Mouse (Mus musculus): ENCODE measurements around the gene Adamts17. TPM values are rescaled to one million over a fixed set of nuclear protein-coding genes. Genes with fewer than 3 reads are reported as not detected.

The Adamts17 gene
- polyA plus RNA-seq, 1 experiment from 2014 or later = 1.8 TPM

GRCm38 (mm10) chr7:67012011-67012751, 172.6 kb downstream of the Adamts17 start:
- no peak overlapping the region for H3K9ac ChIP-seq (ENCODE audit: low read length)
- DNase-seq (ENCODE audit: low spot score) (no peak), ATAC-seq (ENCODE audit: insufficient read depth, low FRiP score, low TSS enrichment) (no peak)
- H3K27ac ChIP-seq (ENCODE audit: low read depth, low read length) = no peak overlapping the region
- H3K9me3 ChIP-seq (ENCODE audit: control insufficient read depth, low read length) = no peaks in the 10 kb centered on the region
- H3K4me3 ChIP-seq (ENCODE audit: low read depth, low read length) = no peak overlapping the region
- H3K4me1 ChIP-seq (ENCODE audit: control insufficient read depth, insufficient read depth, low read length) = no peaks in the 10 kb centered on the region
- no peak overlapping the region for H3K4me2 ChIP-seq (ENCODE audit: low read depth)
- 87% methylated on average over 12 of the region's 12 CpGs for WGBS
- H3K36me3 ChIP-seq (ENCODE audit: control insufficient read depth, insufficient read depth, low read length) = no peaks in the 10 kb centered on the region
- no peaks in the 10 kb centered on the region for H3K27me3 ChIP-seq (ENCODE audit: control insufficient read depth, insufficient read depth, low read length)

GRCm38 (mm10) chr7:67013211-67013895, 173.8 kb downstream of the Adamts17 start:
- H3K36me3 ChIP-seq (ENCODE audit: control insufficient read depth, insufficient read depth, low read length) = no peaks in the 10 kb centered on the region
- H3K9me3 ChIP-seq (ENCODE audit: control insufficient read depth, low read length) = no peaks in the 10 kb centered on the region
- H3K4me3 ChIP-seq (ENCODE audit: low read depth, low read length) = no peak overlapping the region
- DNase-seq (ENCODE audit: low spot score) = no peak
- H3K4me2 ChIP-seq (ENCODE audit: low read depth) = no peak overlapping the region
- no peaks in the 10 kb centered on the region for H3K27me3 ChIP-seq (ENCODE audit: control insufficient read depth, insufficient read depth, low read length)
- H3K27ac ChIP-seq (ENCODE audit: low read depth, low read length) = no peak overlapping the region
- 94% methylated on average over 12 of the region's 12 CpGs for WGBS
- no peak for ATAC-seq (ENCODE audit: insufficient read depth, low FRiP score, low TSS enrichment)
- no peak overlapping the region for H3K9ac ChIP-seq (ENCODE audit: low read length)
- H3K4me1 ChIP-seq (ENCODE audit: control insufficient read depth, insufficient read depth, low read length) = no peaks in the 10 kb centered on the region

- Histone ChIP-seq H3K4me2 (ENCODE audit: low read depth) (no peak overlapping the region), H3K36me3 (ENCODE audit: control insufficient read depth, insufficient read depth, low read length) (no peaks in the 10 kb centered on the region), H3K27me3 (ENCODE audit: control insufficient read depth, insufficient read depth, low read length) (no peaks in the 10 kb centered on the region), H3K27ac (ENCODE audit: low read depth, low read length) (no peak overlapping the region), H3K4me1 (ENCODE audit: control insufficient read depth, insufficient read depth, low read length) (no peaks in the 10 kb centered on the region), H3K9me3 (ENCODE audit: control insufficient read depth, low read length) (no peaks in the 10 kb centered on the region), H3K9ac (ENCODE audit: low read length) (no peak overlapping the region), H3K4me3 (ENCODE audit: low read depth, low read length) (no peak overlapping the region)
- 91% methylated on average over 3 of the region's 3 CpGs for WGBS
- no peak for ATAC-seq (ENCODE audit: insufficient read depth, low FRiP score, low TSS enrichment)
- no peak for DNase-seq (ENCODE audit: low spot score)
These were observed 180.4 kb downstream of the Adamts17 start for GRCm38 (mm10) chr7:67019937-67020336.

- no peak for DNase-seq (ENCODE audit: low spot score)
- 73% methylated on average over 20 of the region's 20 CpGs for WGBS
These were observed 186.9 kb downstream of the Adamts17 start for GRCm38 (mm10) chr7:67026114-67027070.

GRCm38 (mm10) chr7:67027216-67027615, 187.7 kb downstream of the Adamts17 start:
- Histone ChIP-seq H3K4me3 (ENCODE audit: low read depth, low read length) (no peak overlapping the region), H3K9me3 (ENCODE audit: control insufficient read depth, low read length) (no peaks in the 10 kb centered on the region), H3K4me1 (ENCODE audit: control insufficient read depth, insufficient read depth, low read length) (no peaks in the 10 kb centered on the region), H3K27ac (ENCODE audit: low read depth, low read length) (no peak overlapping the region), H3K9ac (ENCODE audit: low read length) (no peak overlapping the region), H3K36me3 (ENCODE audit: control insufficient read depth, insufficient read depth, low read length) (no peaks in the 10 kb centered on the region), H3K4me2 (ENCODE audit: low read depth) (no peak overlapping the region), H3K27me3 (ENCODE audit: control insufficient read depth, insufficient read depth, low read length) (no peaks in the 10 kb centered on the region)
- ATAC-seq (ENCODE audit: insufficient read depth, low FRiP score, low TSS enrichment) (no peak), DNase-seq (ENCODE audit: low spot score) (no peak)
- 89% methylated on average over 8 of the region's 8 CpGs for WGBS

More at GRCm38 (mm10) chr7:67026114-67027070, 186.9 kb downstream of the Adamts17 start:
- H3K27me3 ChIP-seq (ENCODE audit: control insufficient read depth, insufficient read depth, low read length) = no peaks in the 10 kb centered on the region
- H3K9me3 ChIP-seq (ENCODE audit: control insufficient read depth, low read length) = no peaks in the 10 kb centered on the region
- no peak overlapping the region for H3K4me3 ChIP-seq (ENCODE audit: low read depth, low read length)
- H3K27ac ChIP-seq (ENCODE audit: low read depth, low read length) = no peak overlapping the region
- no peak for ATAC-seq (ENCODE audit: insufficient read depth, low FRiP score, low TSS enrichment)
- H3K4me1 ChIP-seq (ENCODE audit: control insufficient read depth, insufficient read depth, low read length) = no peaks in the 10 kb centered on the region
- H3K4me2 ChIP-seq (ENCODE audit: low read depth) = no peak overlapping the region
- no peak overlapping the region for H3K9ac ChIP-seq (ENCODE audit: low read length)
- no peaks in the 10 kb centered on the region for H3K36me3 ChIP-seq (ENCODE audit: control insufficient read depth, insufficient read depth, low read length)

- Histone ChIP-seq H3K27me3 (ENCODE audit: control insufficient read depth, insufficient read depth, low read length) (no peaks in the 10 kb centered on the region), H3K36me3 (ENCODE audit: control insufficient read depth, insufficient read depth, low read length) (no peaks in the 10 kb centered on the region), H3K27ac (ENCODE audit: low read depth, low read length) (no peak overlapping the region), H3K4me3 (ENCODE audit: low read depth, low read length) (no peak overlapping the region), H3K4me1 (ENCODE audit: control insufficient read depth, insufficient read depth, low read length) (no peaks in the 10 kb centered on the region), H3K9me3 (ENCODE audit: control insufficient read depth, low read length) (no peaks in the 10 kb centered on the region), H3K9ac (ENCODE audit: low read length) (no peak overlapping the region), H3K4me2 (ENCODE audit: low read depth) (no peak overlapping the region)
- DNase-seq (ENCODE audit: low spot score) (no peak), ATAC-seq (ENCODE audit: insufficient read depth, low FRiP score, low TSS enrichment) (no peak)
- WGBS = 97% methylated on average over 5 of the region's 5 CpGs
These were observed 188.2 kb downstream of the Adamts17 start for GRCm38 (mm10) chr7:67027696-67028095.

GRCm38 (mm10) chr7:67028902-67029301, 189.4 kb downstream of the Adamts17 start:
- no peak overlapping the region for H3K4me2 ChIP-seq (ENCODE audit: low read depth)
- H3K4me3 ChIP-seq (ENCODE audit: low read depth, low read length) = no peak overlapping the region
- H3K9me3 ChIP-seq (ENCODE audit: control insufficient read depth, low read length) = no peaks in the 10 kb centered on the region
- DNase-seq (ENCODE audit: low spot score) = no peak
- ATAC-seq (ENCODE audit: insufficient read depth, low FRiP score, low TSS enrichment) = no peak
- no peak overlapping the region for H3K9ac ChIP-seq (ENCODE audit: low read length)
- no peaks in the 10 kb centered on the region for H3K27me3 ChIP-seq (ENCODE audit: control insufficient read depth, insufficient read depth, low read length)
- H3K27ac ChIP-seq (ENCODE audit: low read depth, low read length) = no peak overlapping the region
- H3K4me1 ChIP-seq (ENCODE audit: control insufficient read depth, insufficient read depth, low read length) = no peaks in the 10 kb centered on the region
- WGBS = 77% methylated on average over 4 of the region's 4 CpGs
- no peaks in the 10 kb centered on the region for H3K36me3 ChIP-seq (ENCODE audit: control insufficient read depth, insufficient read depth, low read length)

- Histone ChIP-seq H3K27ac (ENCODE audit: low read depth, low read length) (no peak overlapping the region), H3K27me3 (ENCODE audit: control insufficient read depth, insufficient read depth, low read length) (no peaks in the 10 kb centered on the region), H3K9ac (ENCODE audit: low read length) (no peak overlapping the region), H3K4me3 (ENCODE audit: low read depth, low read length) (no peak overlapping the region), H3K4me1 (ENCODE audit: control insufficient read depth, insufficient read depth, low read length) (no peaks in the 10 kb centered on the region), H3K9me3 (ENCODE audit: control insufficient read depth, low read length) (no peaks in the 10 kb centered on the region), H3K4me2 (ENCODE audit: low read depth) (no peak overlapping the region), H3K36me3 (ENCODE audit: control insufficient read depth, insufficient read depth, low read length) (no peaks in the 10 kb centered on the region)
- WGBS = 97% methylated on average over 14 of the region's 14 CpGs
- no peak for ATAC-seq (ENCODE audit: insufficient read depth, low FRiP score, low TSS enrichment)
- no peak for DNase-seq (ENCODE audit: low spot score)
These were observed 189.9 kb downstream of the Adamts17 start for GRCm38 (mm10) chr7:67029481-67029880.

Data from neural tube, embryonic 11.5 days (tissue).